Mouse (Mus musculus) E14TG2a.4 (cell line): ENCODE measurements around the gene Galm.
"Not testable (repeated sequence)": the region's sequence is repeated elsewhere in the genome, so short reads cannot be mapped to it uniquely, and the experiment has no call there.

Source experiments
- H3K27me3 ChIP-seq: 2 replicates; pipeline ENCODE4 v1.6.1; 2014; ENCODE audit warnings: low read length, control low read depth; ENCODE audit not compliant: insufficient read depth
- H3K36me3 ChIP-seq: 2 replicates; pipeline ENCODE4 v1.6.1; 2014; ENCODE audit warnings: low read length, control low read depth; ENCODE audit not compliant: insufficient read depth
- H3K4me1 ChIP-seq: replicated peaks from 2 replicates; pipeline ENCODE4 v1.6.1; 2014; ENCODE audit warnings: low read depth, low read length, control low read depth
- H3K4me3 ChIP-seq: replicated peaks from 2 replicates; pipeline ENCODE4 v1.5.1; 2014; ENCODE audit warnings: mild to moderate bottlenecking, low read length
- H3K9me3 ChIP-seq: 2 replicates; pipeline ENCODE4 v1.6.1; 2014; ENCODE audit warnings: low read length, control low read depth
- CTCF ChIP-seq: conservative IDR thresholded peaks from 2 replicates; pipeline ENCODE4 v1.5.1; 2014; ENCODE audit warnings: low read length
- NANOG ChIP-seq: IDR thresholded peaks from 2 replicates; pipeline ENCODE4 v1.6.1; 2014; ENCODE audit warnings: borderline replicate concordance, low read length, mixed read lengths
- POU5F1 ChIP-seq: IDR thresholded peaks from 2 replicates; pipeline ENCODE4 v1.6.1; 2014; ENCODE audit warnings: low read length, borderline replicate concordance

Galm gene

DNA sequence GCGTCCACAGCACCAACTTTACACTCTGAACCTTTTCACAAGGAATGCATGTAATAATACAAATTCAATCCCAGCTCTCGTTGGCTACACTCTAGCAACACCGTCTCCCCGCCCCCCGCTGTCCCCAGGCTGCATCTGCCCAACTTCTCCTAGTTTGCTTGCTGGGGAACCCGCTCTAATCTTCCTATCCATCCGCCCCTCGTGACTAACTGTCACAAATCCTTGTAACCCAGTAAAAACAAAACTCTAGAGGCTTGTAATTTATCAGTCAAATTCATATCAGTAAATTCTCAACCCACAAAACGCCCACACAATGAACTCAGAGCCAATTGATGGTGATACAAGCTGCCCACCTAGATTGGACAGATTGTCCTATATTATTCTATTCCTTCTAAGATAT lies 93.9 kb downstream of the Galm start:
- H3K36me3 ChIP-seq, result peaks cover 6% of the 10 kb centered on the region
- no peaks in the 10 kb centered on the region for H3K9me3 ChIP-seq
- no peak overlapping the region for H3K4me3 ChIP-seq
- peaks cover 18% of the 10 kb centered on the region for H3K4me1 ChIP-seq
- no peak for TF ChIP-seq NANOG
- TF ChIP-seq POU5F1, result no peak
- no peaks in the 10 kb centered on the region for H3K27me3 ChIP-seq

DNA sequence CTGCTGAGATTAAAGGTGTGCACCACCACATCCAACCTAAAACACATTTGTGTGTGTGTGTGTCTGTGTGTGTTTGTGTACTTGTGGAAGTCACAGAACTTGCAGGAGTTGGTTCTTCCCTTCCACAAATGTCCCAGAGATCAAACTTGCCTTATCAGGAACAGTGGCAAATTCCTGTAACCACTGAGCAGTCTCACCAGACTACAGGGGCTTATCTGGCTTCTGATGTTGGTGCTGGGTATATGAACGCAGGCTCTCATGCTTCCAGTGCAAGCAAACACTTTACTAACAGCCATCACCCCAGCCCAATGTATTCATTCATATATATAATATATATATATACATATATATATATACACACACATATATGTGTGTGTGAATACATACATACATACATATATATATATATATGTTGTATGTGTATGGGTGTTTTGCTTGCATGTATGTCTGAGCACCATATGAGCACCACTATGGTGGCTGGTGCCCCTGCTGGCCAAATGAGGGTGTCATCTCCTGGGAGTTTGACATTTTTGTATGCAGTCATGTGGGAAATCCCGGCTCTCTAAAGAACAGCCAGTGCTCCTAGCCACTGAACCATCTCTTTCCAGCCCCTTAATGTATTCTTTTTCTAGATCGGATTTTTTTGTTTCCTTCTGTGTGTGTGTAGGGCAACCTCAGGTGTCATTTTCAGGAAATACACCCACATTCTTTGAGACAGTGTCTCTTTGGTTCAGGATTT lies 94.8 kb downstream of the Galm start:
- H3K36me3 ChIP-seq, result peaks cover 15% of the 10 kb centered on the region
- TF ChIP-seq NANOG, result no peak
- no peak; the same call in 1 of the 2 replicates for TF ChIP-seq CTCF
- TF ChIP-seq POU5F1, result no peak
- no peaks in the 10 kb centered on the region for H3K27me3 ChIP-seq
- H3K9me3 ChIP-seq, result no peaks in the 10 kb centered on the region
- no peak overlapping the region for H3K4me3 ChIP-seq
- H3K4me1 ChIP-seq, result peaks cover 22% of the 10 kb centered on the region

DNA sequence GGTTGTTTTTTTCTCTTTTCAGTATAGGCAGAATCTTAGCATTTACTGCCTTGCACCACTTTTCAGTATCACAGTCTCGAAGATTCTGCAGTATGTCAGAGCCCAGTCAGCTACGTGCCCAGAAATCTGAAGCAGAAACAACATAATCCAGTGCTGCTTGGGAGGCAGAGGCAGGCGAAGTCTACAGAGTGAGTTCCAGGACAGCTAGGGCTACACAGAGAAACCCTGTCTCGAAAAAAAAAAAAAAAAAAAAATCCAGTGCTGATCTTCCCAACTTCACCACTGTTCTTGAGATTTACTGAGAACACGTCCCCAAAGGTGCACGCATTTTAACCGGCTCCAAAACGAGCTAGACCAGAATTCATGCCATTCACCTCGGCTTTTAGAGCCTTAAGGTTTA lies 96.6 kb downstream of the Galm start:
- Histone ChIP-seq H3K9me3 (no peaks in the 10 kb centered on the region), H3K4me1 (peaks cover 30% of the 10 kb centered on the region), H3K4me3 (peak overlapping the region; percentile 87), H3K36me3 (peaks cover 31% of the 10 kb centered on the region), H3K27me3 (no peaks in the 10 kb centered on the region)
- TF ChIP-seq POU5F1, result no peak
- no peak for TF ChIP-seq CTCF
- TF ChIP-seq NANOG, result no peak

DNA sequence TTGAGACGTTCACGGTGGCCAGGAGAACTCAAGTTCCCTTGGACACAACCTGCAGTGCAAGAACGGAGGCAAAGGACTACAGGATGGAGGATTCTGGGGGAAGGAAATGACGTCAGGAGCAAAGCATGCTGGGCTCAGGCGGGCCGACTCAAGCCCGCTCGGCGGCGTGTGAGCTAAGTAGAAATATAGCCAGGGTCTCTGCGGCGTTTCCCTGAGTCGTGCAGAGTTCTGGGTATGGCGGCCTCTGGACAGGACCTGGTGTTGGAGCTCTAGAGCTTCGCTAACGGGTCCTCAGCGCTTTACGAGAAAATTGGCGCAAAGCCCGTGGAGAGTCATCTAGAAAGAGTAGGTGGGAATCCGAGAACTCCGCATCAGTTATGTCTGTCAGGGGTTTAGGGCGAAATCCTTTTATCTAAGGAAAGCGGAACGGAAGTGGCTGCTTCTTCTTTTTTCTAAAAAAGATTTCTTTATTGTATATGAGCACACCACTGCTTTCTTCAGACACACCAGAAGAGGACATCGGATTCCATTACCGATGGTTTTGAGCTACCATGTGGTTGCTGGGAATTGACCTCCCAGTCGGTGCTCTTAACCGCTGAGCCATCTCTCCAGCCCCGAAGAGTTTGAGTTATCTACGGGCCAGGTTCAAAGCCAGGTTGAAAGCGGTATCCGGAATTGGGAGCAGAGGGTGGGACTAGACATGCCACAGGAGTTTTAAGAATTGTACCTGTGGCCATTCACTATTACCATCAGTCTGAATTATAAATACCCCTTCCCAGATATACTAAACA lies 97.2 kb downstream of the Galm start, which contains the start of gene Gemin6:
TSS of gene Gemin6 (plus strand) at position 116 of the 791 bp plus-strand sequence.
- H3K4me1 ChIP-seq, result peaks cover 30% of the 10 kb centered on the region
- no peak for TF ChIP-seq POU5F1
- TF ChIP-seq NANOG, result no peak
- no peak for TF ChIP-seq CTCF
- H3K9me3 ChIP-seq, result no peaks in the 10 kb centered on the region
- peaks cover 38% of the 10 kb centered on the region for H3K36me3 ChIP-seq
- no peaks in the 10 kb centered on the region for H3K27me3 ChIP-seq
- peak within 1 kb of the TSS; percentile 87 for H3K4me3 ChIP-seq

DNA sequence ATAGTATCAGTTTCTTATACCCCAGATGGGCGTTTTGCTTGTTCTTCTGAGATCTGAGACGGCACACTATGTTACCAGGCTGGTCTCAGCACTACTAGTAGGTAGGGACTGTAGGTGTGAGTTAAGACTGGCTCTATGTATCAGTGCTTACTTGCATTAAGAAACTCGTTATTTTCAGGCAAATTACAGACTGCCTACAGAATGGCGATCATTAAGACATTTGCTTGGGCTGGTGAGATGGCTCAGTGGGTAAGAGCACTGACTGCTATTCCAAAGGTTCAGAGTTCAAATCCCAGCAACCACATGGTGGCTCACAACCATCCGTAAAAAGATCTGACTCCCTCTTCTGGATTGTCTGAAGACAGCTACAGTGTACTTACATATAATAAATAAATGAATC lies 97.9 kb downstream of the Galm start:
- not testable (repeated sequence) for H3K27me3 ChIP-seq, H3K9me3 ChIP-seq
- Histone ChIP-seq H3K4me1 (peaks cover 30% of the 10 kb centered on the region), H3K36me3 (peaks cover 42% of the 10 kb centered on the region), H3K4me3 (peak overlapping the region; percentile 87)

DNA sequence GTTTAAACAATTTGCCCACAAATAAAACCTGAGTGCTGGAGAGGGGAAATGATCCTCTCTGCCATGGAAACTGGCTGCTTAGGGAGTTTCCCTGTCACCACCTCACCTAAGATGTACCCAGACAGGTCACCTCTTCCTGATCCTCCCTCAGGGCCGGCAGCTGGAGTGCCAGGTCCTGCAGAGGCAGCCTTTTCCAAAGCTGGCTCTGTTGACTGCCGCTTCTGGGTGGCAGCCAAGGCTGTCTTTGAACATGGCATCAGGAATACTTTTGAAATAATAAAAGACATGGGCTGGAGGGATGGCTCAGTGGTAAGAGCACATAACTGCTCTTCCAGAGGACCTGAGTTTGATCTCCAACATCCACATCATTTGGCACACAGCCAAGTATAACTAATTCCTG lies 102.1 kb downstream of the Galm start:
- Histone ChIP-seq H3K36me3 (peaks cover 51% of the 10 kb centered on the region), H3K4me3 (no peak overlapping the region), H3K9me3 (no peaks in the 10 kb centered on the region), H3K27me3 (no peaks in the 10 kb centered on the region), H3K4me1 (peaks cover 54% of the 10 kb centered on the region)
- TF ChIP-seq POU5F1 (no peak), NANOG (no peak)

DNA sequence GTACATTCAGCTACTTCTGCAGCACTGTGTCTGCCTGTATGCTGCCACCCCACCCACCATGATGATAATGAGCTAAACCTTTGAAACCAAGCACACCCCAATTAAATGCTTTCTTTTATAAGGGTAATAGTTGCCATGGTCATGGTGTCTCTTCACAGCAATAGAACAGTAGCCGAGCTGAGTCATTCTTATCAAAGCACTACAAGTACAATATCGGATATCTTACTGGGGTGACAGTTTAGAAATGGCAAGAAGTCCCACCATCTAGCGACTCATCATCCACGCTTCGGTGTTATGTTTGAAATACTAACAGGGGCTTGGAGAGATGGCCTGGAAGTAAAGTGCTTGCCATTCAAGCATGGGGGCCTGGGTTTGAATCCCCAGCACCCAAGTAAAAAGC lies 106.6 kb downstream of the Galm start:
- H3K4me1 ChIP-seq, result peaks cover 47% of the 10 kb centered on the region
- peaks cover 19% of the 10 kb centered on the region for H3K36me3 ChIP-seq
- no peaks in the 10 kb centered on the region for H3K9me3 ChIP-seq
- no peak overlapping the region for H3K4me3 ChIP-seq
- no peak for TF ChIP-seq NANOG
- TF ChIP-seq CTCF, result no peak
- TF ChIP-seq POU5F1, result no peak
- H3K27me3 ChIP-seq, result no peaks in the 10 kb centered on the region

DNA sequence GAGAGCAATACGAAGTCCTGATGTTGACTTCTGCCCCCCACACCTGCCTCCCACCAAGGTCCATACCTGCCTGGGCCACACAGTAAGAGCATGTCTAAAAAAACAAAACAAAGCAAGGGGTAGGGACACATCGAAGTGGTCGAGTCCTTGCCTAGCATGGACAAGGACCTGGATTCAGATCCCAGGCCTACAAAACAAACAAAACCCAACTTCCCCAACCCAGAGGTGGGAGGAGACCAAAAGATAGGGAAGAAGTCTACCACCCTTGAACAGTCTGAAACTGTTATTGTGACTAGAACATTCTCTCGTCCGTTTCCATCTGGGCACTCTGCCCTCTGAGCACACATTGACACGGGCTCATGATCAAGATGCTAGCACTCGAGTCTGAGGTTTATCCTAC lies 107.1 kb downstream of the Galm start:
- peaks cover 19% of the 10 kb centered on the region for H3K36me3 ChIP-seq
- H3K27me3 ChIP-seq, result no peaks in the 10 kb centered on the region
- H3K4me3 ChIP-seq, result no peak overlapping the region
- H3K9me3 ChIP-seq, result no peaks in the 10 kb centered on the region
- peaks cover 47% of the 10 kb centered on the region for H3K4me1 ChIP-seq
- no peak for TF ChIP-seq POU5F1
- TF ChIP-seq NANOG, result no peak
- TF ChIP-seq CTCF, result no peak
